Mouse (Mus musculus): ENCODE measurements around the gene Dnah6. TPM values are rescaled to one million over a fixed set of nuclear protein-coding genes. Genes with fewer than 3 reads are reported as not detected.

Dnah6 gene
- 0.04 and 0.05 TPM in 2 replicates for polyA plus RNA-seq (2012; rRNA removed)

DNA sequence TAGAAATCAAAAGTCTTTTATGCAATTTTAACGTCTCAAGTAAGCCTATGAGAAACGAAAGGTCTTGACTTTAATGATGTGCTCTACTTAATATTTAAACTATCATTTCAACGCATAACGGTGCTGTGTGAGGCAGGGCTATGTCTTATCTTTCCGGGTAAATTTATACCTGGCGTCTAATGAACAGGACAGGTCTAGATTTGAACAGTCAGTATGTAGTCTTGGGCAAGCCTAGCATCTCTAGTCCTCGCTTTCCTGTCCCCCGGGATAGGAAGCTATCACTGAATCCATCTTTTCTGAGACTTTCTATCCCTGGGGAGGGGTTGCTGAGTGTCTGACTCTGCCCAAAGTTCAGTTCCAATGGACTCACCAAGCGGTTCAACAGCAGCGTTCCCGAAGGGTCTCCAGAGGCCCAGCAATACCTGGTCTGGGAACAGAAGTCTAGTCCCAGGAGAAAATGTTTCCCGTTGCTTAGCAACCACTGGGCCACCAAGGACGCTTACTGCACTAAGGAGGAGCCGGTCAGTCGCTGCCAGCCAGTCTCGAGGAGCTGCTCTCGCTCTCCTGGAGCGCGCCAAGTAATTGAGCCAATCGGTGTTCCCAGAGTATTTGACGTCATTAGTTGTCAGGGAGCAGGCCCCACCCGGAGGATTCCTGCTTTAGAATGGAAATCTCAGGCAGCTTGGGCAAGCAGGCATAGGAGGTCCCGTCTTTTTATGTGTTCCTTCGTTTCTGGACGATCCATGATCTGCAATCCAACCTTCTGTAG is at the start of gene Dnah6:
TSS of gene Dnah6 (minus strand) at position 463 of the 769 bp plus-strand sequence.
- DNase-seq (ENCODE audit: low read depth, low spot score): peak; percentile 78
- 35% methylated on average over 25 of the region's 25 CpGs for WGBS

DNA sequence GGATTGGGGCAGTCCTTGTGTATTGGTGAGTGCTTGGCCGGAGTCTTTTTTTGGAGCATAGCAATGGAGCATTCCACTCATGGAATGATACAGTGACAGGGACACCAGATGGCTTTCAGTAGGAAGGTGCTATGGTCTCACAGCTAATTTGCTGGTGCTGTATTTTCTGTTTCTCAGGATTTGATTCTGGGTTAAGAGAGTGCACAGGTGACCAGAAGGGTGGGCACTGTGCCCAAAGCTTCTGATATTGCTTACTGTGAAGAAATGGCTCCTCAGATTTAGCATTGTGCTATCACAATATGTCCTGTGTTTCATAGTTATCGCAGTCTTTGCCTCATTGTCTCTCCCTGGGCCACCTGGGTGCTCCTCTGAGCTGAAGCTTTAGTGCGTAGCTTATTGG is 47.9 kb upstream of the Dnah6 start:
- DNase-seq (ENCODE audit: low read depth, low spot score): no peak
- 93% methylated on average over 3 of the region's 3 CpGs for WGBS

GRCm38 (mm10) chr6:73267738-73268311 is 46.4 kb upstream of the Dnah6 start:
- WGBS: 96% methylated on average over 8 of the region's 8 CpGs
- DNase-seq (ENCODE audit: low read depth, low spot score): no peak

DNA sequence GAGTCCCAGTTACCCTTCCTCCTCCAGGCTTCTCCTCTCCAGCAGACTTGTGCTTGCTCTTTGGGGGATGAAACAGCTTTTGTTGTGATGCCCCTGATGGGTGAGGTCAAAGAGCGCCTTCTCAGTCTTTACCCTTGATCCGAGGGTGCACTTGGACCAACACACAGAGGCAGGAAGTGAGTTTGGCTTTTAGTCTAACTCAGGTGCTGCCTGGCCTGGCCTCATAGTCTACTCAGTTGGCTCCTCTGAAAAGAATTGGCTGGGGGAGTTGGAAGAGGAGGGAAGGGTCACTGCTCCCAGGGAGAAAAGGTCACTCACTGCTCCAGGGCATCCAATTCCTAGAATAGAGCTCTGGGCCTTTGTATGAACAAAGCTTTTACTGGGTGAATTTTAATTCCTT is 43.4 kb upstream of the Dnah6 start:
- no peak for DNase-seq (ENCODE audit: low read depth, low spot score)
- 83% methylated on average over 2 of the region's 2 CpGs for WGBS

GRCm38 (mm10) chr6:73260110-73260509 is 38.7 kb upstream of the Dnah6 start:
- WGBS: 62% methylated on average over 6 of the region's 6 CpGs
- DNase-seq (ENCODE audit: low read depth, low spot score): no peak

- WGBS: 56% methylated on average over 7 of the region's 7 CpGs
- DNase-seq (ENCODE audit: low read depth, low spot score): no peak
These were observed 35.6 kb upstream of the Dnah6 start for GRCm38 (mm10) chr6:73257068-73257467.

DNA sequence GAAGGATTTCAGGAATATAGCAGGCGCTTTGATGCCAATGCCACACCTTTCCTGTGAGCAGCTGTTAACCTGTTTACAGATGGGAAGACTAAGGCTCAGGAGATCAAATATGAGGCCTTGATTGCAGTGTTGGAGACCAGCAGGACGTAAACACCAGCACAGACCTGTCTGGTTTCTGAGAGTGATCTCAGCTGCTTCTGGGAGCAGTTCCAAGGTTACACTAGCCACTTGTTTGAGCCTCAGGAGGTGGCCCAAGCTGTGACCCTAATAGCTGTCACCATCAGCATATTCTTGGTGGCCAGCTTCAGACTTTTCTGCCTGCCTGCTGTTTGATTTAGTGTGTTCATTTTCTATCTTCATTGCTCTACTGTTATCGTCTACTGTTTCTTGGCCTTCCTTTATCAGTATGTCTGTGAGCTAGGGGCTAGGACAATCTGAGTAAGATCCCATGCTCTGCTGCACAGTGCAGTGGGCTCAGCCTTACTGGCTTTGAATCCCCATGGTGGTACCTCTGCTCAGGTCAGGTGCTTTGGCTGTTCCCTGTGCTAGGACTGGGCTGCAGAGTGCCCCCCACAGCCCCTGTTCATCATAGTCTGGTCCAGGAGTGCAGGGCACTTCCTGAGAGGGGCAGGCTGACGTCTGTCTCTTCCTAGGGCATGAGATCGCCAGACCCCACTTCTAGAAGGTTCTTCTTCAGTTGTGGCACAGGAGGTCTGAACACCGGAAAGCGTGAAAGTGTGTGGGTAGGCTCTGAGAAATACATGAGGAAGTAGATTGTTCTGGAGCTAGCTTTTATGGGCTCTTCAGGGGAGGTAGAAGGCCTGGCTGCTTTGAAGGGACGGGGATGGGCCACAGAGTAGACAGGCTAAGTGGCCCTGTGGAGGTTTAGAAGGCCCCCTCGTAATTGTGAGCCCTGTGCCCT is 33.1 kb upstream of the Dnah6 start:
- no peak for DNase-seq (ENCODE audit: low read depth, low spot score)

DNA sequence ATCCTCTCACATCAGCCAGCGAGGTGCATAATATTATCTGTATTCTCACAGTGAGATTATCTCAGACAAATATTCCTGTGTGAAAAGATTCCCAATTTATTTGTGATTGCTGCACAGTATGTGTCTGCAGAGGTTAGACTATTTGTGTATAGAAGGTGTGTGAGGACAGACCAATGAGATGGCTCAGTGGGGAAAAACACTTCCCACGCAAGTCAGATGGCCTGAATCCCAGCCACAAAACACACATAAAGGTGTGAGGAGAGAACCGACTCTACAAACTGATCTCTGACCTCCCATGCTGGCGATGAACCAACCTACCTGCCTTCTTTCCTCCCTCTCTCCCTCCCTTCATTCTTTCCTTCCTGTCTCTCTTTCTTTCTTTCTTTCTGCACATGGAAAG is 32.1 kb upstream of the Dnah6 start:
- WGBS: 24% methylated on average over 4 of the region's 4 CpGs
- DNase-seq (ENCODE audit: low read depth, low spot score): no peak

More for the DNA sequence above, 33.1 kb upstream of the Dnah6 start:
- 20% methylated on average over 9 of the region's 9 CpGs for WGBS

- DNase-seq (ENCODE audit: low read depth, low spot score): no peak
- 61% methylated on average over 2 of the region's 2 CpGs for WGBS
These were observed 31.6 kb upstream of the Dnah6 start for GRCm38 (mm10) chr6:73253006-73253405.

- no peak for DNase-seq (ENCODE audit: low read depth, low spot score)
These were observed 30.9 kb upstream of the Dnah6 start for GRCm38 (mm10) chr6:73252396-73252795.

DNA sequence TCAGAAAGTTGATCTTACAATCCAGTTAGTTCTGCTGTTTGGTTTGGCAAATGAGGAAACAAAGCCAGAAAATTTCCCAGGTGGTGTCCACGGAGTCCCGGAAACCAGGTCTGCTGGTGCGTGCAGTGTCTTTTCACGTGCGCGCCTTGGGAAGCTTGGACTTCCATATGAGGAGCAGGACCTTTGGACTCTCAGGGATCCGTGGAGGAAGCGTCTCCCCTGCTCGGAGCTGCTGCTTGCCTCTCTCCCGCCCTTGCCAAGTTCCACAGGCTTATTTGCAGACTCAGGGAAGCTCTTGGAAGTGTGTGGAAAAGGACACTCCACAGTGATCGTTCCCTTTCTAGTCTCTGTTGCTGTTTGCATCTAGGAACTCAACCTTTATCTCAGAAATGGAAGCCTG is 29.9 kb upstream of the Dnah6 start:
- WGBS: 36% methylated on average over 11 of the region's 11 CpGs
- DNase-seq (ENCODE audit: low read depth, low spot score): no peak

- 22% methylated on average over 4 of the region's 4 CpGs for WGBS
- DNase-seq (ENCODE audit: low read depth, low spot score): no peak
These were observed 28.4 kb upstream of the Dnah6 start for GRCm38 (mm10) chr6:73249851-73250250.

DNA sequence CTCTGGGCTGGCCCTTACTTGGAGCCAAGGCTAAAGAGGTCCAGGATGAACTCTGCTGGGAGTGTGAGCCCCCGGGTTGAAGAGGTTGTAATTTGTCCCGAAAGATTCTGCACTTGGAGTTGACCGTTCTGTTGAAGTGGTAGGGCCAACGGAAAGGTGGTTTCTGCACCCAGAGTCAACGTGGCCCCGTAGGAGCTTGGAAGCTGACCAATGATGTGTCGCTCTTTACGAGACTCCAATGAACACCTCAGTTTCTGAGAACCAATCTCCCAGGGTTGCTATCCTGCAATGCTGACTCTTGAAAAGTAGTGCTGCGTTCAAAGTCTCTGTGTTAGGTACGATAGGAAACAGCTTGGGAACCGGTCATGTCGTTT is 27.6 kb upstream of the Dnah6 start:
- 1% methylated on average over 12 of the region's 12 CpGs for WGBS

DNA sequence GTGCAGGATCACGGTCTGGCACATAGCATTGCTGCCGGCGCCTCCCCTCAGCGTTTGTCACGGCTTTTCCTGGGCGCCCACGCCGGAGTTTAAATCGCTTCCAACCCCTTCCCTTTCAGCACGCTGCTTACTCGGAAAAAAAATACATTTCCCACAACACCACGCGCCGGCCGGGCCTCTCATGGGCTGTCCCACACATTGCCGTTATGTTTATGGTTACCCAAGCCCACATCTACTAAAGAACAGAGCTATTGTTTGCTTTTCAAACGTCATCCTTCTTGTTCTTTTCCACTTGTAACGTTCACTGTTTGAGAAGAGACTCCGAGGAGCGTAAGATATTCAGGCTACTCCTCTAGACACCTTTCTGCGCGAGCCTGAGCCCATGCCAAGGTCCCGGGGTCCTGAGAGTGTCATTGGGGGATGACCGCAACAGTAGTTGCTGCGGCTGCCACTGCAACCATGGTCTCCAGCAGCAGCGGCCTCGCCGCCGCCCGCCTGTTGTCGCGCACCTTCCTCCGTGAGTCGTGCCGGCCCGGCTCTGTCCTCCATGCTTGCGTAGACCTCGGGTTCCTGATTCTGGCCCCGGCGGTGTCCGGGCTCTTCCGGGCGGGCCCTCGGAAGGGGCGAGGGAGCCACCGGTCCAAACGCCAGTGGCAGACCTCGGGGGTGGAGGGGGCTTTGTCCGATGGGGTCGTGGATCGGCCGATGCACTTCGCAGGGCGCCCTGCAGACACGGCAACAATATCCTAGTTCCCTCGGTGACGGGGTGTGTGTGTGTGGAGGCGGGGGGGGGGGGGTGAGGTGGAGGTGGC is 27.0 kb upstream of the Dnah6 start, which contains the start of gene Suclg1:
TSS of gene Suclg1 (plus strand) at position 146 of the 812 bp plus-strand sequence.
- peak; percentile 82 for DNase-seq (ENCODE audit: low read depth, low spot score)
- under 1% methylated on average over 58 of the region's 58 CpGs for WGBS

More for the DNA sequence above, 27.6 kb upstream of the Dnah6 start:
- no peak for DNase-seq (ENCODE audit: low read depth, low spot score)

- WGBS: 51% methylated on average over 4 of the region's 4 CpGs
- no peak for DNase-seq (ENCODE audit: low read depth, low spot score)
These were observed 26.0 kb upstream of the Dnah6 start for GRCm38 (mm10) chr6:73247452-73247851.

GRCm38 (mm10) chr6:73246821-73247220 is 25.4 kb upstream of the Dnah6 start:
- DNase-seq (ENCODE audit: low read depth, low spot score): no peak
- 37% methylated on average over 2 of the region's 2 CpGs for WGBS

GRCm38 (mm10) chr6:73235650-73236049 is 14.2 kb upstream of the Dnah6 start:
- DNase-seq (ENCODE audit: low read depth, low spot score): no peak
- 90% methylated on average over 3 of the region's 3 CpGs for WGBS

GRCm38 (mm10) chr6:73234302-73234900 is 12.9 kb upstream of the Dnah6 start:
- no peak for DNase-seq (ENCODE audit: low read depth, low spot score)
- WGBS: 75% methylated on average over 6 of the region's 6 CpGs

DNA sequence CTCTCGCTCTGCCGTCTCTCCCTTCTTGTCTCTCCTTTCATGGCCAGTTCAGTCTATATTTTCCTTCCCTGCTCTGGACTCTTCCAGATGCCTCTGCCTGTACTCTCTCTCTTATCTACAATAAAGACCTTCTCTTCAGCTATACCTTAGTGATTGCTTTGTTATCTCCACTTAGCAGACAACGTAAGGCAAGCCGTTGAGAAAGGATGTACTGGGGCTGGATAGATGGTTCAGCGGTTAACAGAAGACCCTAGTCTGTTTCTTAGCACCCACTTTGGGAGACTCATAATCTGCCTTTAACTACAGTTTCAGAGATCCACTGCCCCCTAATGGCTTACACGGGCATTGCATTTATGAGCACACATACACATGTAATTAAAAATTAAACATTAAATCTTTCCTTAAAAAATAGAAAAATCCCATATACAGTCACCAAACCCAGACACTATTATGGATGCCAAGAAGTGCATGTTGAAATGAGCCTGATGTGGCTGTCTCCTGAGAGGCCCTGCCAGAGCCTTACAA is 11.8 kb upstream of the Dnah6 start:
- WGBS: 89% methylated on average over 6 of the region's 6 CpGs
- DNase-seq (ENCODE audit: low read depth, low spot score): no peak

Data from large intestine, adult 2 months (tissue).